Mouse (Mus musculus) left cerebral cortex, adult 2 months (tissue): ENCODE results near the gene Wdtc1. TPM values are rescaled to one million over a fixed set of nuclear protein-coding genes. Genes with fewer than 3 reads are reported as not detected.

ENCODE experiments used
- DNase-seq, 2 experiments: peaks; one replicate each; pipeline ENCODE4 v3.0.0; 2021 to 2022; ENCODE audit warnings: low spot score in 2 of 2, mixed read lengths in 1 of 2; ENCODE audit errors: extremely low spot score in 1 of 2
- H3K27ac ChIP-seq: fragments of 200-600 bp; 2 replicates; pipeline ENCODE4 v1.8.1; 2022
- H3K4me3 ChIP-seq: fragments of 200-600 bp; 2 replicates; pipeline ENCODE4 v1.8.1; 2022
- CTCF ChIP-seq: fragments of 200-600 bp; IDR thresholded peaks from 2 replicates; pipeline ENCODE4 v1.8.1; 2022; ENCODE audit warnings: antibody characterized with exemption, mild to moderate bottlenecking, moderate library complexity
- intact Hi-C: fragments of 180-260 bp; cut with DNase I; formaldehyde crosslinking; loops from one replicate; pipeline ENCODE4 v1.15.1; 2025
- total RNA-seq, 2 experiments: library from RNA; stranded (reverse); gene quantifications; 2 replicates each; pipeline ENCODE4 v1.2.3; 2021

The Wdtc1 gene
- total RNA-seq, 2 experiments from 2014 or later: 59.7 to 60.6 TPM

GRCm38 (mm10) chr4:133372278-133372665, 19.0 kb upstream of the Wdtc1 start:
- H3K4me3 ChIP-seq: peak overlapping the region; percentile 80
- TF ChIP-seq CTCF: no peak
- intact Hi-C loops: no loop called here
- DNase-seq: no peak
- peak overlapping the region; percentile 84 for H3K27ac ChIP-seq

- TF ChIP-seq CTCF: no peak
- Histone ChIP-seq H3K4me3 (peak overlapping the region; percentile 80), H3K27ac (peak overlapping the region; percentile 84)
- no peak for DNase-seq
- intact Hi-C loops: no loop called here
Observed at GRCm38 (mm10) chr4:133371621-133372277, 18.5 kb upstream of the Wdtc1 start.

GRCm38 (mm10) chr4:133370298-133371274, 17.3 kb upstream of the Wdtc1 start:
- TF ChIP-seq CTCF: no peak
- Histone ChIP-seq H3K27ac (peak overlapping the region; percentile 99), H3K4me3 (peak overlapping the region; percentile 80)
- intact Hi-C loops: no loop called here
- DNase-seq: no peak

- peak within 1 kb of the TSS; percentile 99 for H3K27ac ChIP-seq
- peak; percentile 95 for TF ChIP-seq CTCF
- DNase-seq: peak; percentile 94
- intact Hi-C loops: no loop called here
- H3K4me3 ChIP-seq: peak within 1 kb of the TSS; percentile 80
Observed at GRCm38 (mm10) chr4:133369553-133370297, 16.4 kb upstream of the Wdtc1 start, which contains the start of gene Slc9a1. Gene Slc9a1, plus strand, starts transcription at chr4:133369706.

GRCm38 (mm10) chr4:133354641-133355040, 1.4 kb upstream of the Wdtc1 start:
- no peak for DNase-seq
- no peak overlapping the region for H3K4me3 ChIP-seq
- H3K27ac ChIP-seq: no peak overlapping the region
- no peak for TF ChIP-seq CTCF
- intact Hi-C loops: no loop called here

- no peak for TF ChIP-seq CTCF
- no peak overlapping the region for H3K4me3 ChIP-seq
- intact Hi-C loops: no loop called here
- no peak for DNase-seq
- H3K27ac ChIP-seq: no peak overlapping the region
Observed at GRCm38 (mm10) chr4:133352797-133353196, 484 bp downstream of the Wdtc1 start.

GRCm38 (mm10) chr4:133348051-133348775, 5.1 kb downstream of the Wdtc1 start:
- TF ChIP-seq CTCF: no peak
- no peak for DNase-seq
- intact Hi-C loops: no loop called here
- Histone ChIP-seq H3K4me3 (no peak overlapping the region), H3K27ac (no peak overlapping the region)

GRCm38 (mm10) chr4:133347624-133348023, 5.7 kb downstream of the Wdtc1 start:
- intact Hi-C loops: no loop called here
- DNase-seq: no peak
- TF ChIP-seq CTCF: peak; percentile 10
- Histone ChIP-seq H3K27ac (no peak overlapping the region), H3K4me3 (no peak overlapping the region)

GRCm38 (mm10) chr4:133346577-133346976, 6.7 kb downstream of the Wdtc1 start:
- Histone ChIP-seq H3K27ac (no peak overlapping the region), H3K4me3 (no peak overlapping the region)
- intact Hi-C loops: no loop called here
- no peak for TF ChIP-seq CTCF
- DNase-seq: no peak

GRCm38 (mm10) chr4:133345702-133346101, 7.6 kb downstream of the Wdtc1 start:
- peak; percentile 8 for TF ChIP-seq CTCF
- DNase-seq: no peak
- H3K4me3 ChIP-seq: no peak overlapping the region
- intact Hi-C loops: no loop called here
- H3K27ac ChIP-seq: no peak overlapping the region

- intact Hi-C loops: no loop called here
- Histone ChIP-seq H3K27ac (no peak overlapping the region), H3K4me3 (no peak overlapping the region)
- peak; percentile 74 for TF ChIP-seq CTCF
- DNase-seq: peak in 1 of 2 experiments; percentile 26
Observed at GRCm38 (mm10) chr4:133344112-133344511, 9.2 kb downstream of the Wdtc1 start.
